Mouse (Mus musculus) thymus, postnatal 14 days (tissue): ENCODE measurements at regions not wholly inside any gene's neighbourhood (a gene's known extent, or its start where the extent isn't known, plus 50 kb on each side); places are given as distances from the start of the nearest gene placed in this dataset.
A peak's percentile ranks its signal among the peaks of the same experiment; 100 is the strongest.

Experiments used
- DNase-seq: peaks from one replicate; pipeline ENCODE4 v3.0.0; 2021

DNA sequence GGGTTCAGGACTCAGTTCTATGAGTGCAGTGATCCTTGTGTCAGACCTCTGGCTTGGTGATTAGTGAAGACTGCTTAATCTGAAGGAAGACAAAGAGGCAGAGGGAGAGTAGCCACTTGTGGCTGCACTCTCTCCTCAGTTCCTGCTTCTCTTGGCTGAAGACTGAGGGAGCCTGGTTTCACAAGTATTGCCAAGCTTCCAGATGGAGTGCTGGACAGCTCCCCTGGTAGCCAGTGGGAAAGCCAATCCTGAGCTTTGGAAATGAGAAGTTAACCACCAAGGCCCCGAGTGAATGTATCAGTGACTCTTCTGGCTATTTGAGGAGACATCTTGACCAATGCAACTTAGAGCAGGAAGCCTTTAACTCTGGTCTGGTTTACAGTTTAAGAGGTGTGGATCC, 279.9 kb upstream of the Adamts16 start:
- no peak for DNase-seq

- DNase-seq: no peak
Measured at GRCm38 (mm10) chr13:71108175-71108574, 266.6 kb upstream of the Adamts16 start.

DNA sequence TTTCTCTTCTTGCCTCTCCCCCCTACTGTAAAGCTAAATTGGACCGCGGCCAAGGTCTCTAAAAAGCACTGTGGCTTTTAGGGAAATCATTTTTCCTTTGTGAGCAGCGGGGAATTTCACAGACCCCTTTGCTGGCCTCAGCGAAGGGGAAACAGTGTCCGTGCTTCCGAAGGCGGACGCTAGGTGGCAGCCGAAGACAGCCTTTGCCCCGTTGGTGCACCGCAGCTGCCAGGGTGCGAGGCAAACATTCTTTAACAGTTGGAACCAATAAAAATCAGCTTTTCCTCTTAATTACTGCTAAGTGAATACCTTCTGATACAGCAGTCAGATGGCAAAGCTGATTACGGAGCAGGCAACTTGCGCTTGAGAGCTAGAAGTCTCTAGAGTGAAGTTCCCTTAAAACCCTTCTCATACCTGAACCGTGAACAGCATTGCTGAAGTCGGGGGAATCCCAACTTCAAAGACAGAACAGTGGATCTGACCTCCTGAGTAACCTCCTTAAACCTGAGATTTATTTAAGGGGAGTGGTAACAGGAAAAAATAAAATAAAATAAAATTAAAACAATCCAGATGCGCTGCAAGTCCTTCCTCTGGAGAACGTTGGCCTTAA, 263.7 kb upstream of the Adamts16 start:
- DNase-seq: peak; percentile 14

DNA sequence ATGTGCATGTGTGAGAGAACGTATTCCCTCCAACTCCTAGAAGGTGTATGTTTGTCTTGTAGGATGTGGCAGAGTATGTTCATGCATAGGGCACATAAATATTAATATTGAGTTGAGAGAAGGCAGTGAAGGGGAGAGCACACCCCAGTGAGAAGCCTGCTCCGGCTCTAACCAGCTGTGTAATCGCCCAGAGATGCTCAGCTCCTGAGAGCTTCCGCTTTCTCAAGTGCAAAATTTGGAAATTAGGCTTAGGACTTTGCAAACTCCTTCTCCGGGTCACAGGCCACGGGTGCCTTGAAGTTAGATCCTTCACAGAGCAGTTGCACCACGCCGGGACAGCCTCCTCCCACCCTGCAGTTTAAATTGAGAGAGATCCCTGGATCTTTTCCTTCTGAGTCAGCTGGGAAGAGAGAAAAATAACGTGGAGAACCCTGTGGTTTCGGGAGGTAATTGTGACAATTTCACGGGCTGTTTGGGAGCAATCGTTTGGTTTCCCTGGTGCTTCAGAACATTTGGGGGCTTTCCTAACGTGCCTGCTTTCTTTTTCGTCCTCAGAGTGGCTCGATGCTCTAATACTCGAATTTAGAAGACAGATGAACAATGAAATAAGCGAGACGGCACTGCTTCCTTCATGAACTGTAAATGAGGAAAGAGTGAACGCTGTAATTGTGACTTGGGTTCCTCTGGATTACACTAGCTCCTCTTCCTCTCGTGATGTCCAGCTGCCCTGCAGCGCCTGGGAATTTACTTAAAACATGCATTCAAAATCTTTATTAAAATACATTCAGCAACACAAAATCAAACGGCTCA, 263.0 kb upstream of the Adamts16 start:
- no peak for DNase-seq

DNA sequence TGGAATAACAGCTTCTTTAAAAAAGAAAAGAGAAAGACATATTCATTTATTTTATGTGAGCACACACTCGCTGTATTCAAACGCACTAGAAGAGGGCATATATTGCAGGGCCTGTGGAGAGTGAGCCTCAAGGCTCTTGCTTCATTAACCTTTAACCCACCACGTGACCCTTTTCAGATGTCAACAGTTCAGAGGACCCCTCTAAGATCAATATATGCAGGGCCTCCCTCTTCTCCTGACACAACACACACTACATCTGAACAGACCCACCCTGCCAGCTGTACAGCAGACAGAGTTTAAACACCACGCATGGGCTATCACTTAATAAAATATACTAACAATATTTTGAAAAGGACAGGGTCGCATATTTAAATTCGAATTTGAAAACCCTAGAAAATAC, 242.7 kb upstream of the Adamts16 start:
- no peak for DNase-seq

GRCm38 (mm10) chr13:71075916-71076315, 234.3 kb upstream of the Adamts16 start:
- no peak for DNase-seq

DNA sequence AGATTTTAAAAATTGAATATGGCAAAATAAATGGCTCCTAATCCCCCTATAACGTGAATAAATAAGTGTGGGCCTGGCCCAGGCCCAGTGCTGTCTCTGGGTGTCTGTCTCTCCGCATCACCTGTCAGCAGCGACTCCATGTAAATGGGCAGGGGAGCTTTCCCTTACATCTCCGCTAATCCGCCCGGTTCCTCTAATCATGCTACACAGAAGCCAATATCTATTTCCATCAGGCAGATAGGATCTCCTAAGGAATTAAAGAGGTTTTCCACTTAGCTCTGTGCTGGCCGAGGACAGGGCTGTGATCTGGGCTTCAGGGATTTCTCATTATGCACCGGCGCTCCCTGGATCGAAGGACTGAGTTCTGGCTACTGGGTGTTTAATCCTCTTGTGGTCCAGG, 232.4 kb upstream of the Adamts16 start:
- no peak for DNase-seq

- no peak for DNase-seq
Measured at GRCm38 (mm10) chr13:71068757-71069201, 227.2 kb upstream of the Adamts16 start.

DNA sequence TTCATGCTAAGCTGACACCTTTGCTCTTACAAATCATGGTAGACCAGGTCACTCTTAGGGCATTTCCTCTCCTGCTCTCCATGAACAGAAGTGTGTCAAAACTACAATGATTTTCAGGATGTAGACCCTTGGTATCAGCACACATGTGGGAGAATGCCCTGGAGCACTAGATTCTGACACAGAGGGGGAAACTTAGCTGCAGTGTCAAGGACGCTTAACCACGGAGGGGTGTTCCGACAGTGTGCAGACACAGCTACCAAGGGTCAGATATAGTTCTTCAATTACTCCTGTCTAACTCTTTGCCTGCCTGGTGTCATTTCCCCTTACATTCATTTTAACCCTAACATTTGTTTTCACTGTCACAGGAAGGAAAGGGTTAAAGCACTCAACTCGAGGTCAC, 226.4 kb upstream of the Adamts16 start:
- DNase-seq: no peak

GRCm38 (mm10) chr13:71065568-71065967, 224.0 kb upstream of the Adamts16 start:
- DNase-seq: no peak

GRCm38 (mm10) chr13:71064590-71065307, 223.1 kb upstream of the Adamts16 start:
- no peak for DNase-seq

- DNase-seq: no peak
Measured at GRCm38 (mm10) chr13:71053361-71054264, 212.0 kb upstream of the Adamts16 start.

DNA sequence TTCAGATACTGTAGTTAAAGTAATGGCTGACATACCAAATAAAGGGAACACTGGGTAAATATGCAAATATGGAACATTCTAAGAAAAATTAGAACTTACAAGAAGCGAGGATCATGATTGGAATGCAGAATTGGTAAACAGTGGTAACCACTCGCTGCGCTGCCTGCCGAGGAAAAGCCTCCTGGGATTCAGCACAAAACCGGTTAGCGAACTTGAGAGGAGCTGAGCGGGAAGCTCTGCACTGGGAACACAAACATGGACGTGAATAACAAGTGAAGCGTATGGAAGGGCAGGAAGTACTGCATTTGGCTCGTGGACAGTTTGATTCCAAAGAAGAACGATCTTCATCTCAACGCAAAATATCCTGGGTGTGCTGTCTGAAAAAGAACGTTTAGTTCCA, 209.0 kb upstream of the Adamts16 start:
- no peak for DNase-seq

- DNase-seq: no peak
Measured at GRCm38 (mm10) chr13:71036000-71036399, 194.4 kb upstream of the Adamts16 start.

DNA sequence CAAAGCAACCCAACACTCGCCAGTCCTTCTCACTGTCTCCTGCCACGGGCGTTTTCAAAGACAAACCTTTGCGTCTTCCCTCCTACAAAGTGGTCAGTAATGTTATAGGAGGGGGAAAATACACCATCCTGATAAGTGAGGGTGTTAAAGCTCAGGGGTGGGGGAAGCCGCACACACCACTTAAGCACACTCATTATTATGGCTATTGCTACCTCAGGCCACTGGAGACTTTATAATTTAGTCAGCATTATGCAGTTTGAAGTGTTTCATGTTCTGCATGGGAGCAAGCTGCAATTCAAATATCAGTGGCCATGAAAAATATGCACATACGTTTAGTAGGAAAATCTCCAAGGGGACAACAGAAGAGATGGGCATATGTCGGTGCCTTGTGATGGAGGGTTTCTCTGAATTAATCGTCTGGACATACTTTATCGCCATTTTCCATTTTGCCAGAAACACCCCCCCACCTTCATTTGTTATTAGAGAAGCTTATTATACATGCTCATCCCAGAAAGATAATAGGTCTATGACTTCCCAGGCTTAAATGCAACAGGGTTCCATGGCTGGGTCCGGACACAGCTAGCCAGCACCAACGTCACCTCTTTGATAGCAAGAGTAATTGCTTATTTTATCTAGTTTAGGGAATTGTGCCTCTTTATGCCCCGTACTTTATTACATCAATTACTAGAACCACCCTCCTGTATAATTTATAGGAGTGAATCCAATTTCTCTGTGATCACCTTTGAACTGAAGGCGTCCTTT, 193.5 kb upstream of the Adamts16 start:
- DNase-seq: no peak

DNA sequence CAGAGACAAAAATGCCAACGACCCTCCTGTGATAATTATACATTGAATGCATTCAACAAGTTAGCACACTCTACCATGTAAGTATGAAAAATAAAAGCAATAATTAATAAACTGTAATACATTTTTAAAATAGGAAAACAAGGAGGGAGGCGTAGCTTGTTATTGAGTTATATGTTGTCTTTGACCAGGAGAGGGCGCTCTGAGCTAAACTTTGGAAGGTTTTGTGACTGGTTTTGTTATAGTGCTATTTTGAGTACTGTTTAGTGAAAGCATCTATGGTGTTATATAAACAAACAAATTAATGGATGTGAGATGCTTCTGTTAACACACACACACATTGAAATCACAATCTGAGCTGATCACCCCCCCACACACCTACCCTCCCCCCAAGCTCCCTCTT, 166.6 kb upstream of the Adamts16 start:
- no peak for DNase-seq

- DNase-seq: peak; percentile 24
Measured at GRCm38 (mm10) chr13:71006117-71006516, 164.5 kb upstream of the Adamts16 start.

DNA sequence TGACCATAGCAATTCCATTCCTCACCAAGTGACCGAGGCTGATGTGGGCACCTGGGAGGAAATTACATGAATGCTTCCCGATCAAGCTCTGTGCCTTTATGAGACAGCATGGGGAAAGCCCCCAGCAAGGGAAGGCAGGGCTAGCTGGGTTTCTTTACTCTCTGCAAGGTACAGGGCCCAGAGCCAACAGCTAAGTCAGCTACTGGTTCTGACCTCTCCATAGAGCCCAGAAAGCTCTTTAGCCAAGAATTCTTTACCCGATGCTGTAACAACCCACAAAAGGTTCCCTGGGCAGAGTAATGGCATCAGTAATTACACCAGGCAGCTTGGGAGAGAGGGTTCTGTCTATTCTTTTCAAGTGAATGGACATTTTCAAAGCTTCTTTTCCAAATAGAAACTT, 161.9 kb upstream of the Adamts16 start:
- no peak for DNase-seq

GRCm38 (mm10) chr13:71001278-71001677, 159.7 kb upstream of the Adamts16 start:
- peak; percentile 46 for DNase-seq

- DNase-seq: no peak
Measured at GRCm38 (mm10) chr13:71000422-71001008, 158.9 kb upstream of the Adamts16 start.

GRCm38 (mm10) chr13:70993522-70993921, 151.9 kb upstream of the Adamts16 start:
- no peak for DNase-seq
